Mouse (Mus musculus) myocyte (in vitro differentiated cells): ENCODE data around the gene Reg3d.

Experiments
- MYOD1 ChIP-seq, 3 experiments: IDR thresholded peaks; one replicate each; pipeline ENCODE4 v1.6.1; 2011; ENCODE audit warnings: control low read depth in 2 of 3, low read depth in 2 of 3, mild to moderate bottlenecking in 2 of 3, moderate library complexity in 1 of 3; ENCODE audit not compliant: insufficient read length in 2 of 3, control insufficient read depth in 1 of 3
- POLR2A ChIP-seq: IDR thresholded peaks from one replicate; pipeline ENCODE4 v1.6.1; 2011; ENCODE audit warnings: low read depth, mild to moderate bottlenecking, control low read depth, moderate library complexity; ENCODE audit not compliant: insufficient read length
- TCF12 ChIP-seq: IDR thresholded peaks from one replicate; pipeline ENCODE4 v1.6.1; 2011; ENCODE audit warnings: mild to moderate bottlenecking, control low read depth; ENCODE audit not compliant: poor library complexity, insufficient read depth, severe bottlenecking

DNA sequence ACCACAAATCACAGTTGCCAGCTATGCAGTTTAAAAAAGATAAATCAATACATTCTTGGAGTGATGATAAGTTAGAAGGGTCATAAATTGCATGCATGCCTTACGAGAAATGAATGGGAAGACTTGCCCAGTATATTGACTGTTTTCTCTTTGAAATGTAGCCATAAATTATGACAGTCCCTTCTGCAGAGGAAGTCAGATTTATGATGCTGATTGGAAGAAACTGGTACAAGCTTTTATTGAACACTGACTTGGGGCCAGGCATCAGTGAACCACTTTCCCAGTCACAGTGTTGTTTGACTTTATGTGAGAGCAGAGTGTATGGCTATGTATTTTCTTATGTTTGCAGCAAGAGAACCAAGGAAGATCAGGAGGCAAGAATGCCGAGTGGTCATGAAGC, 37.0 kb downstream of the Reg3d start:
- TF ChIP-seq TCF12, result no peak
- TF ChIP-seq POLR2A, result no peak
- TF ChIP-seq MYOD1 (IDR thresholded peaks at IDR 0.05; ENCODE audit: control insufficient read depth in 1 of 3, insufficient read length in 2 of 3, low read depth in 2 of 3), result no peak
